Mouse (Mus musculus): ENCODE measurements around the gene Cdkal1. TPM values are rescaled to one million over a fixed set of nuclear protein-coding genes. Genes with fewer than 3 reads are reported as not detected.

Gene Cdkal1
- polyA plus RNA-seq, 1 experiment = 5.6 TPM

GRCm38 (mm10) chr13:29650576-29651236 lies 204.8 kb downstream of the Cdkal1 start:
- TF ChIP-seq E2F4 (IDR thresholded peaks at IDR 0.05; ENCODE audit: insufficient read depth) (no peak), POLR2A (IDR thresholded peaks at IDR 0.05; ENCODE audit: insufficient read length, low read depth) (no peak), SRF (IDR thresholded peaks at IDR 0.05; ENCODE audit: control insufficient read depth, insufficient read length, low read depth) (no peak), TCF12 (IDR thresholded peaks at IDR 0.05; ENCODE audit: insufficient read depth, poor library complexity, severe bottlenecking) (no peak), USF1 (IDR thresholded peaks at IDR 0.05; ENCODE audit: low read depth) (no peak), CEBPB (IDR thresholded peaks at IDR 0.05; ENCODE audit: insufficient read depth, poor library complexity, severe bottlenecking) (no peak), TCF3 (IDR thresholded peaks at IDR 0.05; ENCODE audit: insufficient read length, low read depth) (no peak), MYOG (IDR thresholded peaks at IDR 0.05; ENCODE audit: control insufficient read depth in 1 of 3, insufficient read depth in 1 of 3, insufficient read length in 2 of 3, low read depth in 2 of 3) (no peak)
- no peak overlapping the region for H3ac ChIP-seq (ENCODE audit: control insufficient read depth, insufficient read length)
- H3K27me3 ChIP-seq (ENCODE audit: control insufficient read depth, insufficient read depth, insufficient read length) = no peaks in the 10 kb centered on the region
- no peak overlapping the region for H3K4me2 ChIP-seq (ENCODE audit: low read depth)
- H3K36me3 ChIP-seq (ENCODE audit: control insufficient read depth, insufficient read depth) = no peaks in the 10 kb centered on the region
- H3K4me3 ChIP-seq = no peak overlapping the region
- no peaks in the 10 kb centered on the region for H3K79me2 ChIP-seq (ENCODE audit: control insufficient read depth, insufficient read depth)

GRCm38 (mm10) chr13:29649593-29649992 lies 205.9 kb downstream of the Cdkal1 start:
- Histone ChIP-seq H3K36me3 (ENCODE audit: control insufficient read depth, insufficient read depth) (no peaks in the 10 kb centered on the region), H3K4me2 (ENCODE audit: low read depth) (peak overlapping the region; percentile 52), H3ac (ENCODE audit: control insufficient read depth, insufficient read length) (no peak overlapping the region), H3K4me3 (no peak overlapping the region), H3K27me3 (ENCODE audit: control insufficient read depth, insufficient read depth, insufficient read length) (no peaks in the 10 kb centered on the region), H3K79me2 (ENCODE audit: control insufficient read depth, insufficient read depth) (no peaks in the 10 kb centered on the region)
- peak in 1 of 3 experiments; percentile 82 for TF ChIP-seq MYOG (IDR thresholded peaks at IDR 0.05; ENCODE audit: control insufficient read depth in 1 of 3, insufficient read depth in 1 of 3, insufficient read length in 2 of 3, low read depth in 2 of 3)
- peak; percentile 14 to 48 (median 37) for TF ChIP-seq MYOD1 (IDR thresholded peaks at IDR 0.05; ENCODE audit: control insufficient read depth in 1 of 3, insufficient read length in 2 of 3, low read depth in 2 of 3)
- no peak for TF ChIP-seq POLR2A (IDR thresholded peaks at IDR 0.05; ENCODE audit: insufficient read length, low read depth)

DNA sequence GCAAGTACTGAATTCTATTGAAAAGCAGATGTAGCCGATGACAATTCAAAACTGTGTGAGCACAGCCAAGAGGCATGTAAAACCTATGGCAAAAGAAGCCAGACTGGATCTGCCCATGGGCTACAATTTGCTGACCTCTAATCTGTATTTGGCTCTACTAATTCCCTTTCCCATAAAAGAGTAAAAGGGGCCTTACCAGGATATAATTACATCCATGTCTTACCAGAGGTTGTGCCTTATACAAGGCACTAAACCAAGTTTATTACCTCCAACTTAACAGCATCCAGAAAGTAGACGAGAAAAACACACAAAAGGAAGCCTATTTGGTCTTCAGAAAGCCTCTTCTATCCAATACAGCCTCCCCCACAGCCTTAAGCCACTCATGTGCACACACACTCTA lies 213.2 kb downstream of the Cdkal1 start:
- H3K4me3 ChIP-seq = no peak overlapping the region
- no peak overlapping the region for H3ac ChIP-seq (ENCODE audit: control insufficient read depth, insufficient read length)
- no peaks in the 10 kb centered on the region for H3K36me3 ChIP-seq (ENCODE audit: control insufficient read depth, insufficient read depth)
- TF ChIP-seq MAX (IDR thresholded peaks at IDR 0.05; ENCODE audit: low read depth) (no peak), REST (IDR thresholded peaks at IDR 0.05; ENCODE audit: insufficient read depth, insufficient read length) (no peak), POLR2A (IDR thresholded peaks at IDR 0.05; ENCODE audit: insufficient read length, low read depth) (no peak), MYOG (IDR thresholded peaks at IDR 0.05; ENCODE audit: control insufficient read depth in 1 of 3, insufficient read depth in 1 of 3, insufficient read length in 2 of 3, low read depth in 2 of 3) (no peak), MYOD1 (IDR thresholded peaks at IDR 0.05; ENCODE audit: control insufficient read depth in 1 of 3, insufficient read length in 2 of 3, low read depth in 2 of 3) (no peak), CEBPB (IDR thresholded peaks at IDR 0.05; ENCODE audit: insufficient read depth, poor library complexity, severe bottlenecking) (no peak), TCF12 (IDR thresholded peaks at IDR 0.05; ENCODE audit: insufficient read depth, poor library complexity, severe bottlenecking) (no peak), SRF (IDR thresholded peaks at IDR 0.05; ENCODE audit: control insufficient read depth, insufficient read length, low read depth) (no peak), TCF3 (IDR thresholded peaks at IDR 0.05; ENCODE audit: insufficient read length, low read depth) (no peak), E2F4 (IDR thresholded peaks at IDR 0.05; ENCODE audit: insufficient read depth) (no peak), POLR2AphosphoS2 (IDR thresholded peaks at IDR 0.05; ENCODE audit: insufficient read length, low read depth) (no peak), USF1 (IDR thresholded peaks at IDR 0.05; ENCODE audit: low read depth) (no peak)
- H3K27me3 ChIP-seq (ENCODE audit: control insufficient read depth, insufficient read depth, insufficient read length) = no peaks in the 10 kb centered on the region
- H3K4me2 ChIP-seq (ENCODE audit: low read depth) = no peak overlapping the region
- no peaks in the 10 kb centered on the region for H3K79me2 ChIP-seq (ENCODE audit: control insufficient read depth, insufficient read depth)

DNA sequence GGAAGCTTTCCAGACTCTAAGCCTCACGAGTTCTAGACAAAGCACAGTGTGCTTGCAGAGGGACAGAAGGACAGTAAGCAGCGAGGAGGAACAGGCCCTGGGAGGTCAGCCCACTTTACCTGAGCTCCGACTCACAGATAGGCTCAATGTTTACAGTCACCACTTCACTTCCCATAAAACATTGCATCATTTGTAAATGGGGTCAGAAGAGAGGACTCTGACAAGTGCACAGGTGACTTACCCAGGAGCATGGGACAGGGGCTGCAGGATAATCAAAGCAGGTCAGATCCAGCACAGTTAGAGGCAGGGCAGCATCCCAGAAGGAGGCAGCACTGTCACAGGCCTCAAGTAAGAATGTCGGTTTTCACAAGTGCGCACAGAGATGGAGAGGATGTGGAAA lies 214.3 kb downstream of the Cdkal1 start:
- no peaks in the 10 kb centered on the region for H3K36me3 ChIP-seq (ENCODE audit: control insufficient read depth, insufficient read depth)
- H3ac ChIP-seq (ENCODE audit: control insufficient read depth, insufficient read length) = no peak overlapping the region
- no peak overlapping the region for H3K4me2 ChIP-seq (ENCODE audit: low read depth)
- no peaks in the 10 kb centered on the region for H3K27me3 ChIP-seq (ENCODE audit: control insufficient read depth, insufficient read depth, insufficient read length)
- H3K79me2 ChIP-seq (ENCODE audit: control insufficient read depth, insufficient read depth) = no peaks in the 10 kb centered on the region
- no peak overlapping the region for H3K4me3 ChIP-seq
- no peak for TF ChIP-seq REST (IDR thresholded peaks at IDR 0.05; ENCODE audit: insufficient read depth, insufficient read length)
- TF ChIP-seq POLR2A (IDR thresholded peaks at IDR 0.05; ENCODE audit: insufficient read length, low read depth) = no peak
- no peak for TF ChIP-seq SRF (IDR thresholded peaks at IDR 0.05; ENCODE audit: control insufficient read depth, insufficient read length, low read depth)
- TF ChIP-seq POLR2AphosphoS2 (IDR thresholded peaks at IDR 0.05; ENCODE audit: insufficient read length, low read depth) = no peak
- no peak for TF ChIP-seq E2F4 (IDR thresholded peaks at IDR 0.05; ENCODE audit: insufficient read depth)
- no peak for TF ChIP-seq TCF3 (IDR thresholded peaks at IDR 0.05; ENCODE audit: insufficient read length, low read depth)
- no peak for TF ChIP-seq MAX (IDR thresholded peaks at IDR 0.05; ENCODE audit: low read depth)
- TF ChIP-seq TCF12 (IDR thresholded peaks at IDR 0.05; ENCODE audit: insufficient read depth, poor library complexity, severe bottlenecking) = no peak
- TF ChIP-seq CEBPB (IDR thresholded peaks at IDR 0.05; ENCODE audit: insufficient read depth, poor library complexity, severe bottlenecking) = no peak
- TF ChIP-seq MYOD1 (IDR thresholded peaks at IDR 0.05; ENCODE audit: control insufficient read depth in 1 of 3, insufficient read length in 2 of 3, low read depth in 2 of 3) = no peak
- TF ChIP-seq MYOG (IDR thresholded peaks at IDR 0.05; ENCODE audit: control insufficient read depth in 1 of 3, insufficient read depth in 1 of 3, insufficient read length in 2 of 3, low read depth in 2 of 3) = no peak
- no peak for TF ChIP-seq USF1 (IDR thresholded peaks at IDR 0.05; ENCODE audit: low read depth)

GRCm38 (mm10) chr13:29640186-29640585 lies 215.3 kb downstream of the Cdkal1 start:
- H3K36me3 ChIP-seq (ENCODE audit: control insufficient read depth, insufficient read depth) = no peaks in the 10 kb centered on the region
- no peaks in the 10 kb centered on the region for H3K27me3 ChIP-seq (ENCODE audit: control insufficient read depth, insufficient read depth, insufficient read length)
- TF ChIP-seq MAX (IDR thresholded peaks at IDR 0.05; ENCODE audit: low read depth) = no peak
- TF ChIP-seq POLR2A (IDR thresholded peaks at IDR 0.05; ENCODE audit: insufficient read length, low read depth) = no peak
- TF ChIP-seq REST (IDR thresholded peaks at IDR 0.05; ENCODE audit: insufficient read depth, insufficient read length) = no peak
- no peak for TF ChIP-seq E2F4 (IDR thresholded peaks at IDR 0.05; ENCODE audit: insufficient read depth)
- TF ChIP-seq SRF (IDR thresholded peaks at IDR 0.05; ENCODE audit: control insufficient read depth, insufficient read length, low read depth) = no peak
- TF ChIP-seq TCF12 (IDR thresholded peaks at IDR 0.05; ENCODE audit: insufficient read depth, poor library complexity, severe bottlenecking) = no peak
- no peak for TF ChIP-seq MYOD1 (IDR thresholded peaks at IDR 0.05; ENCODE audit: control insufficient read depth in 1 of 3, insufficient read length in 2 of 3, low read depth in 2 of 3)
- TF ChIP-seq USF1 (IDR thresholded peaks at IDR 0.05; ENCODE audit: low read depth) = no peak
- TF ChIP-seq POLR2AphosphoS2 (IDR thresholded peaks at IDR 0.05; ENCODE audit: insufficient read length, low read depth) = no peak
- no peak for TF ChIP-seq MYOG (IDR thresholded peaks at IDR 0.05; ENCODE audit: control insufficient read depth in 1 of 3, insufficient read depth in 1 of 3, insufficient read length in 2 of 3, low read depth in 2 of 3)
- TF ChIP-seq CEBPB (IDR thresholded peaks at IDR 0.05; ENCODE audit: insufficient read depth, poor library complexity, severe bottlenecking) = no peak
- no peak for TF ChIP-seq TCF3 (IDR thresholded peaks at IDR 0.05; ENCODE audit: insufficient read length, low read depth)
- H3ac ChIP-seq (ENCODE audit: control insufficient read depth, insufficient read length) = no peak overlapping the region
- H3K79me2 ChIP-seq (ENCODE audit: control insufficient read depth, insufficient read depth) = no peaks in the 10 kb centered on the region
- H3K4me3 ChIP-seq = no peak overlapping the region
- H3K4me2 ChIP-seq (ENCODE audit: low read depth) = no peak overlapping the region

Measured in myocyte (in vitro differentiated cells).